Mouse (Mus musculus) liver, postnatal 0 days (tissue): ENCODE data around the gene Surf1.

Experiments used
- CTCF ChIP-seq: sonication (generic); IDR thresholded peaks from 2 replicates; pipeline ENCODE4 v1.5.1; 2016; ENCODE audit warnings: antibody characterized with exemption, low read depth
- EP300 ChIP-seq: IDR thresholded peaks from 2 replicates; pipeline ENCODE4 v1.6.1; 2016; ENCODE audit warnings: antibody characterized with exemption, low read depth, mild to moderate bottlenecking

DNA sequence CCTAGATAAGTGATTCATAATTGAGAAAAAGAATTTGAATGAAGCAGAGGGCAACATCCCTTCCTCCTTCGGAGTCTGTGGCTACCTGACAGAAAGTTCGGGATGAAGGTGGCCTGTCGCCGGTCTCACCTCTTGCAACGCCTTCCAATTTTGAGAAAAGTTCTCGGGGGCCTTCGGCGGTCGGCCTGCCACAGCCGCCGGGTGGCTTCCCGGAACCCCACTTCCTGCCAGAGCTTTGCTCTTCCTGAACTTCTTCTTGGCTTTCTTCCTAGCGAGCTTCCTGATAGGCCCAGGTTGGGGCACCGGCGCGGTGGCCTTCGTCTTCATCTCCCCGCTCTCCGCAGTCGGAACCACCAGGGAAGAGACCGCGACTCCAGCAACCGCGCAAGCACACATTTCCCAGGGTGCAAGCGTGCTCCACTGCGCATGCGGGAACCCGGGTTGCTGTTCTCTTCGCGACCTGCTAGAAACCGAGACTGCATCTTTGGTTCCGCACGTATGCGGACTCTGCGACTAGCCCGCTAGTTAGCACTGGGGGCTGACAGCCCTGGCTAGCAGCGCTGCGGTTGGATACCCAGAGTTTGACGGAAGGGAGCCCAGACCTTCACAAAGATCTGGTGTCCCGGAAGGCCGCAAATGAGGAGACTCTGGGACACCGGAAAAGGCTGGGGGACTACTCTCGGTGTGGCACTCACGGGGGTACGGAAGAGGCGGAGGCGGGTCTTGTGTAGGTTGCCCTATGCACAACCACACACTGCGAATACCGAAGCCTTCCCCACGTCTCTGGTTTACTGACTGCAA is 47.8 kb upstream of the Surf1 start, which contains the start of gene Rexo4:
- no peak for TF ChIP-seq CTCF
- TF ChIP-seq EP300: no peak; the same call in 1 of the 2 replicates
